Mouse (Mus musculus) liver, embryonic 15.5 days (tissue): ENCODE measurements around the gene Ddx58. TPM values are rescaled to one million over a fixed set of nuclear protein-coding genes. Genes with fewer than 3 reads are reported as not detected.

Experiments used
- ATAC-seq: fragments of 200-750 bp; cut with Nextera tagmentation; 2 replicates; pipeline ENCODE4 v1.8.0; 2017; ENCODE audit warnings: moderate number of reproducible peaks, mild to moderate bottlenecking, moderate library complexity; ENCODE audit not compliant: insufficient read depth
- H3K27ac ChIP-seq: fragments of 300-500 bp; sonication (generic); replicated peaks from 2 replicates; pipeline ENCODE4 v1.5.1; 2015; ENCODE audit warnings: mild to moderate bottlenecking, inconsistent platforms
- H3K27me3 ChIP-seq: fragments of 300-500 bp; sonication (generic); 2 replicates; pipeline ENCODE4 v1.6.1; 2015; ENCODE audit warnings: mild to moderate bottlenecking, inconsistent platforms
- H3K36me3 ChIP-seq: fragments of 300-500 bp; sonication (generic); replicated peaks from 2 replicates; pipeline ENCODE4 v1.6.1; 2015; ENCODE audit warnings: moderate library complexity, mild to moderate bottlenecking, inconsistent platforms
- H3K4me1 ChIP-seq: fragments of 300-500 bp; sonication (generic); replicated peaks from 2 replicates; pipeline ENCODE4 v1.6.1; 2015; ENCODE audit warnings: inconsistent platforms
- H3K4me2 ChIP-seq: fragments of 300-500 bp; sonication (generic); 2 replicates; pipeline ENCODE4 v1.6.1; 2015; ENCODE audit warnings: moderate library complexity, mild to moderate bottlenecking, inconsistent platforms
- H3K4me3 ChIP-seq: fragments of 300-500 bp; sonication (generic); replicated peaks from 2 replicates; pipeline ENCODE4 v1.5.1; 2015; ENCODE audit warnings: mild to moderate bottlenecking, inconsistent platforms
- H3K9ac ChIP-seq: fragments of 300-500 bp; sonication (generic); 2 replicates; pipeline ENCODE4 v1.6.1; 2015; ENCODE audit warnings: moderate library complexity, mild to moderate bottlenecking, inconsistent platforms
- H3K9me3 ChIP-seq: fragments of 300-500 bp; sonication (generic); replicated peaks from 2 replicates; pipeline ENCODE4 v1.6.1; 2016; ENCODE audit warnings: inconsistent platforms
- WGBS: fragments of 180-500 bp; shearing (Covaris S2); methylation state at CpG from one replicate; pipeline ENCODE4 v1.1.7; 2015; ENCODE audit warnings: mixed read lengths; ENCODE audit not compliant: insufficient replicate concordance; 5-methylcytosine and 5-hydroxymethylcytosine counted together
- polyA plus RNA-seq: library from polyadenylated mRNA; unstranded; fragments of >200 nt; fragmentation: Nextera tagmentation; extraction: Ambion mirVana; gene quantifications from 2 replicates; pipeline ENCODE4 v1.2.1, GENCODE M21; 2015

Gene Ddx58
- polyA plus RNA-seq, 1 experiment from 2014 or later = 5.0 TPM

DNA sequence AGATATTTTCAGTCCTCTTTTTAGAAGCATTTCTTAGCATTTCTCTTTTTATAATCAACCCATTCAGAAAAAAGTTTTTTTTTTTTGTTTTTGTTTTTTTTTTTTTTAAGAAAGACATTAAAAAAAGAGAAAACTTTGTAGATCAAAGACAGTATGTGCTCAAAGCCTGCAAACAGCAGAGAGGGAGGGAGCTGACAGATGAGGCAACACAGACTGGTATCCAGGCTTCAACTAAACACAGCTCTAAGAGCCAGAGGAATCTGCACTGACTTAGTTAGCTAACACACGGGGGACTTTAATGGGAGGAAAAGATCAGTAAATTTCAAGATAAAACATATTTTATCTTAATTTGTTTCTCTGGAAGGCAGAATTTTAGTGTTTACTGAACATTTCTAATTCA lies 24.7 kb upstream of the Ddx58 start:
- Histone ChIP-seq H3K27ac (no peak overlapping the region), H3K27me3 (no peaks in the 10 kb centered on the region), H3K4me3 (no peak overlapping the region), H3K4me1 (peaks cover 34% of the 10 kb centered on the region), H3K9ac (no peak overlapping the region), H3K9me3 (no peaks in the 10 kb centered on the region), H3K36me3 (peaks cover 65% of the 10 kb centered on the region), H3K4me2 (no peak overlapping the region)
- no peak for ATAC-seq
- WGBS = 38% methylated on average over 1 of the region's 1 CpGs

DNA sequence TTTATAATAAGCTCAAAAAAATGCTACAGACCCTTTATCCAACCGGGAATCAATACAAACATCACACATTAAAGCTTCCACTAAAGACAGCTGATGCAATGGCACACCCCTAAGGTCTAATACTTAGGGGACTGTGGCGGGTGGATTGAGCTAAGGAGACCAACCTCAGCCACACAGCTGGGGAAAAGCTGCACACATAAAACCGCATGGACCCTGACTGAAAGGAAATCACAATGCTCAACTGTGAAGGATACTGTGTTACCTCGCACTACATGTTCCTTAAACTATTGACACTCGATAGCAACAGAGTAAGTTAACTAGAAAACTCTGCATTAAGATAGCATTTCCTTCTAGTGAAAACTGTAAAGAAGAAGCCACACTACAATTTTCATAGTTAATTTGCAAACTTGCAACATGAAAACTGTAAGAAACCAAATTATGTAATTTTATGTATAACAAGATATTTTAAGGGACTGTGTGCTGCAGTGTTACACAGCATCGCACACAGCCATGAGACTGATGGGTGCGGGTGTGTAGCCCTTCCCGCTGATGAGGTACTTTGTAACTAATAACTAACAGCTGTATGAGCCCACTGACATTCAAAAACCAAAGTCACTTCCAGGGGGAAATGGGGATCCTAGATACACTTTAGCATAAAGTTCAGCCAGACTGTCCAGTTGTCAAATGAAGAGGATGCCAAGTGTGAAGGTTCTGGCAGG lies 14.9 kb upstream of the Ddx58 start:
- no peak overlapping the region for H3K4me3 ChIP-seq
- no peak overlapping the region for H3K4me2 ChIP-seq
- H3K27me3 ChIP-seq = no peaks in the 10 kb centered on the region
- no peak overlapping the region for H3K9ac ChIP-seq
- no peaks in the 10 kb centered on the region for H3K4me1 ChIP-seq
- H3K36me3 ChIP-seq = 0 out of 2 replicates have a peak, but pooled peaks cover 5% of the 10 kb centered on the region
- no peak overlapping the region for H3K27ac ChIP-seq
- H3K9me3 ChIP-seq = no peaks in the 10 kb centered on the region
- no peak for ATAC-seq
- WGBS = 71% methylated on average over 8 of the region's 8 CpGs

DNA sequence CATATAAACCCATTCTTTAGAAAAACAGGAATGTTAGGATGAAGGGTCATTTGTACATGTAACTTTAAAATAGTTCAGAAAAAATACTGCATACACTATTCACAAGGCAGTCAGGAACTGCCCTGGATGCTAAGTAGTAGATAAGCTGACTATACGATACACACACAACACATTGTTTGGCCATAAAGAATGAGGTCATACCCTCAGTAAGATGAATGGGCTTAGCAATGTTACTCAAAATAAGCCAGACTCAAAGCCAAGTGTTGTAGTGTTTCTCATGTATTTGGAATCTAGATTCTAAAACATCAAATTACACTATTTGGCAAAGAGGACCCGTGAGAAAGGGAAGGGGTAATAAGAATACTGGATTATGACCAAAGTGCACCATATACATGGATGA lies 14.1 kb upstream of the Ddx58 start:
- 66% methylated on average over 2 of the region's 2 CpGs for whole genome bisulfite sequencing
- Histone ChIP-seq H3K27ac (no peak overlapping the region), H3K9me3 (no peaks in the 10 kb centered on the region), H3K36me3 (no peaks in the 10 kb centered on the region), H3K4me1 (no peaks in the 10 kb centered on the region), H3K9ac (no peak overlapping the region), H3K4me3 (no peak overlapping the region), H3K4me2 (no peak overlapping the region), H3K27me3 (no peaks in the 10 kb centered on the region)
- no peak for ATAC-seq

DNA sequence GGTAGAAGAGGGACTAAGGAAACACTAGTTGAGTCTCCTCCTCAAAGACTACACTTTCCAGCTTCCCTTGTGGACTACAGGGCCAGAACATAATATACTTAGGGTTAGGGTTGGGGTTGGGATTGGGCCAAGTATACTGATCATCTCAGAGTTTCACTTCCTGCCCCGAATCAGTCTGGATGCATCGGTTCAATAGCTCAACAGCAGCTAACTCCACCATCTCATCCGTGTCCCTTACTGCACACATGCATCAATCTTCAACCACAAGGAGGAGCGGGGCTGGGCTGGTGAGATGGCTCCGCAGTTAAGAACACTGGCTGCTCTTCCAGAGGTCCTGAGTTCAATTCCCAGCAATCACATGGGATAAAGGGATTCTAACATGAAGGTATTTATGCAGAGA lies 11.4 kb upstream of the Ddx58 start:
- no peak overlapping the region for H3K9ac ChIP-seq
- H3K27ac ChIP-seq = no peak overlapping the region
- no peaks in the 10 kb centered on the region for H3K9me3 ChIP-seq
- H3K27me3 ChIP-seq = no peaks in the 10 kb centered on the region
- H3K4me2 ChIP-seq = no peak overlapping the region
- H3K4me1 ChIP-seq = no peaks in the 10 kb centered on the region
- H3K4me3 ChIP-seq = no peak overlapping the region
- no peak for ATAC-seq
- no peaks in the 10 kb centered on the region for H3K36me3 ChIP-seq
- WGBS = 72% methylated on average over 5 of the region's 5 CpGs

DNA sequence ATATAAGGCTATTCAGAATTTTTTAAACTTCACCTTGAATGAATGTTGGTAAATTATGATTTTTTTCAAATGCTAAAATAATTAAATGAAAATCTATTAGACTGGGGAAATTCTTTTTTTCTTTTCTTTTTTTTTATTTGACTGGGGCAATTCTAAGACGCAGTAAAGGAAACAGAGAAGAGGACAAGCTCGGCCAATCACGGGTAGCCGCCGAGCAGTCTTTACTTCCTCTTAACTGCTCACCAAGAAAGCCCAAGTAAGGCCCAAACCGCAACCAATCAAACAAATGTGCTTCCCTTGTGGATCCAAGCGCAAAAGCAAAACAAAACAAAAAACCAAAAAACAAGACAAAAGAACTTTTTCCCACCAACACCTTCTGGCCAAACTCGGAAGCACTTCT lies 4.4 kb upstream of the Ddx58 start:
- Histone ChIP-seq H3K4me3 (no peak overlapping the region), H3K9ac (no peak overlapping the region), H3K27ac (no peak overlapping the region), H3K27me3 (no peaks in the 10 kb centered on the region), H3K9me3 (no peaks in the 10 kb centered on the region), H3K4me2 (no peak overlapping the region), H3K36me3 (no peaks in the 10 kb centered on the region), H3K4me1 (peaks cover 6% of the 10 kb centered on the region)
- ATAC-seq = no peak
- WGBS = 31% methylated on average over 8 of the region's 8 CpGs

DNA sequence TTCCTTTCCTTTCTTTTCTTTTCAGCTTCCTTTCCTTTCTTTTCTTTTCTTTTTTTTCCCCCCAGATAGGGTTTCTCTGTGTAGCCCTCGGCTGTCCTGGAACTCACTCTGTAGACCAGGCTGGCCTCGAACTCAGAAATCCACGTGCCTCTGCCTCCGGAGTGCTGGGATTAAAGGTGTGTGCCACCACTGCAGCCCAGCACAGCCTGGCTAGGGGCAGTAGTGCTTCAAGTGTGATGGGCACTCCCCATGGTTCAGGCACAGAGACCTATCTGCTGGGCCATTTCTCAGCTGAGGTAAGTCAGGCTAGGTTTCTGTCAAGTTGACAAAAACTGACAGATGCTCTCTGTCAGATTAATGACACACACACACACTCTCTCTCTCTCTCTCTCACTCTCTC lies 3.4 kb upstream of the Ddx58 start:
- 71% methylated on average over 4 of the region's 4 CpGs for WGBS
- ATAC-seq = no peak
- Histone ChIP-seq H3K4me2 (no peak overlapping the region), H3K27ac (no peak overlapping the region), H3K4me1 (peaks cover 14% of the 10 kb centered on the region), H3K36me3 (no peaks in the 10 kb centered on the region), H3K27me3 (no peaks in the 10 kb centered on the region), H3K9me3 (no peaks in the 10 kb centered on the region), H3K4me3 (no peak overlapping the region), H3K9ac (no peak overlapping the region)

DNA sequence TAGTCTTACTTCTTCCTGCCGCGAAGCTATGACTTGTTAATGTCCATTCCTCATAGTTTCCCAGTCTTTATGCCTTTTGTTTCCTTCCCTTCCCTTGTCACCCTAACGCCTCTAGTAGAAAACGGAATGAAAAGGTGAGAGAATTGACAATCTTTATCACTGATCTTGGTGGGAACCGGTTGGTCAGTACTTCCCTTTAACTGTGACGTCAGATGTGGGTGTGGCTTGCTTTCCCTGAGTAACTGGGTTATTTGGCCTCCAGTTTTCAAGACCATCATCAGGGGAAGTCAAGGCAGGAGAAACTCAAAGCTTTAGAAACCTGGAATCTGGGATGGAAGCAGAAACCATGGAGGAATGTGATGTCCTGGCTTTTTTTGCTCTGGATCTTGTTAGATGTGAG lies 2.3 kb upstream of the Ddx58 start:
- Histone ChIP-seq H3K4me1 (peaks cover 14% of the 10 kb centered on the region), H3K4me2 (no peak overlapping the region), H3K9me3 (no peaks in the 10 kb centered on the region), H3K9ac (no peak overlapping the region), H3K36me3 (no peaks in the 10 kb centered on the region), H3K27ac (no peak overlapping the region), H3K4me3 (no peak overlapping the region), H3K27me3 (no peaks in the 10 kb centered on the region)
- 44% methylated on average over 6 of the region's 6 CpGs for WGBS
- ATAC-seq = no peak

DNA sequence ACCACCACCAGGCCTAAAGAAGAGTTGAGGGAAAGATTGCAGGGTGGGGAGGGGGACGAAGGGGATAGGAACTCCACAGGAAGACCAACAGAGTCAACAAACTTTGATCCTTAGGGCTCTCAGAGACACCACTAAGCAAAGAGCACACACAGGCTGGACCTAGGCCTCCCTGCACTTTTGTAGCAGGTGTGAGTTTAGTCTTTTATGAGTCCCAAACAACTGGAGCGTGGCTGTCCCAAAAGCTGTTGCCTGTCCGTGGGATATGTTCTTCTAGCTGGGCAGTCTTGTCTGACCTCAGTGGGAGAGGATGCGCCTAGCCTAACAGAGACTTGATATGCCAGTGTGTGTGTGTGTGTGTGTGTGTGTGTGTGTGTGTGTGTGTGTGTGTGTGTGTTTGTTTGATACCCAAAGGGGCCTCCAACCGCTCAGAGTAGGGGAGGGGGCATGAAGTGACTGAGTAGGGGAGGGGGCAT lies 680 bp upstream of the Ddx58 start:
- peak; percentile 19; the same call in 1 of the 2 replicates for ATAC-seq
- WGBS = 36% methylated on average over 5 of the region's 5 CpGs
- Histone ChIP-seq H3K4me1 (peaks cover 14% of the 10 kb centered on the region), H3K4me2 (peak overlapping the region; percentile 76), H3K36me3 (no peaks in the 10 kb centered on the region), H3K4me3 (peak overlapping the region; percentile 67), H3K27ac (no peak overlapping the region), H3K27me3 (no peaks in the 10 kb centered on the region), H3K9me3 (no peaks in the 10 kb centered on the region), H3K9ac (no peak overlapping the region)

DNA sequence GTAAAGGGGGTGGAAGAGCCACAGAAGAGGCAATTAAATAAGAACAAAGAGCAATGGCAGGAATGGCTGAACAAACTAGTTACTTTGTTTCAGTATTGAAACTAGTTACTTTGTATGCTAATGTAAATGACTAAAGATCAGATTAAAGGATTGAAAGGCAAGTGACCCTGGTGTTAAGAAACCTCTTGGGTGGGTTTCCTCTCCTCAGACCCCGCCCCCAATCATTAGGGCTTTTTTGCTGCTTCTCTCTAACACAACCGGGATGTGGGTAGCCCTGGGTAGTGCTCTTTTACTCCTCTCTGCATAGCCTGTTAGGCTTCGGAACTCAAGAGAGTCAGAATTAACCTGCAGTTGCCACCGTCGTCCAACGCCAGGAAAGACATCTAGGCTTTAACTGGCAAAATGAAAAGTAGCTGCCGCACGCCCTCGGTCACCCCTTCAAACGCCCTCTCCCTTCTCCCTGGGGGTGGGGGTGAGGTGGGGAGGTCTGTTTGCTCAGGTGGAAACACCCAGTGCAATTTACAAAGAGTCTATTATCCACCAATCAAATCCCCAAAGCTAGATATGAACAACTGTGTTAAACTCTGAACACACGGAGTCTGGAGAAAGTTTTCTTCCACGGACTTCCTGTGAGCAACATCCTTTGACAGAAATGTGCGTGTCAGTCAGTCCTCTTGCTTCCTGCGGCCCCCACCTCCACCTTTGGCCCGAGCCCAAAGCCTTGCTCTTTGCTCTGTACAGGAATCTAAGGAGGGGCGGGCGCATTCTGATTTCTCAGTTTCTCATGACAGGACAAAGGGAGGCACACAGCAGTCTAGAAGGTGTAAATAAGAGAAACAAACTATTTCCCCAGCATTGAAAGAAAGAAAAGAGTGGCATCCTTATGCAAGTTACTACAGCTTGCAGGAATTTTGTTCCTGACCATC lies 882 bp downstream of the Ddx58 start:
- 3% methylated on average over 17 of the region's 17 CpGs for WGBS
- peak overlapping the region; percentile 48 for H3K27ac ChIP-seq
- peak overlapping the region; percentile 36 for H3K9ac ChIP-seq
- H3K36me3 ChIP-seq = no peaks in the 10 kb centered on the region
- peak overlapping the region; percentile 67 for H3K4me3 ChIP-seq
- H3K9me3 ChIP-seq = no peaks in the 10 kb centered on the region
- H3K27me3 ChIP-seq = no peaks in the 10 kb centered on the region
- H3K4me2 ChIP-seq = peak overlapping the region; percentile 76
- peaks cover 14% of the 10 kb centered on the region for H3K4me1 ChIP-seq
- ATAC-seq = peak; percentile 49

DNA sequence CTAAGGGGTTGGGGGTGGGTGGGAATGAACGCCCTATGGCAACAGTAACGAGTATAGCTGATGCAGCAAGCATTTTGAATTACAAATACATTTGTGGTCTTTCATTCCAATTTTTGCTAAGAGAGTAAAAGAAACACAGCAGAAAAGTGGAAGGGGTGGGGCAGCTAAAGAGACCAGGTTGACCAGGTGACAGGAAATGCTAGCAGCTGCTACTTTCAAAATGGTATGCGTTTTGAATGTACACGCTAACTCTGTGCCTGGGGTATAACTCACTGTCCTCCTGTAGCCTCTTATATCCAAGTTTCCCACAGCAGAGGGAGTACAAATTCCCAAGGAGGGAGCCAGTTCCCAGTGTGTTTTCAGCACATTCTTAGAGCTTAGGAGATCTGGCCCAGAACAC lies 2.8 kb downstream of the Ddx58 start:
- H3K4me2 ChIP-seq = no peak overlapping the region
- H3K27me3 ChIP-seq = no peaks in the 10 kb centered on the region
- no peak overlapping the region for H3K9ac ChIP-seq
- WGBS = 66% methylated on average over 4 of the region's 4 CpGs
- H3K4me1 ChIP-seq = peaks cover 14% of the 10 kb centered on the region
- no peak for ATAC-seq
- no peak overlapping the region for H3K4me3 ChIP-seq
- H3K9me3 ChIP-seq = no peaks in the 10 kb centered on the region
- H3K27ac ChIP-seq = no peak overlapping the region
- no peaks in the 10 kb centered on the region for H3K36me3 ChIP-seq

DNA sequence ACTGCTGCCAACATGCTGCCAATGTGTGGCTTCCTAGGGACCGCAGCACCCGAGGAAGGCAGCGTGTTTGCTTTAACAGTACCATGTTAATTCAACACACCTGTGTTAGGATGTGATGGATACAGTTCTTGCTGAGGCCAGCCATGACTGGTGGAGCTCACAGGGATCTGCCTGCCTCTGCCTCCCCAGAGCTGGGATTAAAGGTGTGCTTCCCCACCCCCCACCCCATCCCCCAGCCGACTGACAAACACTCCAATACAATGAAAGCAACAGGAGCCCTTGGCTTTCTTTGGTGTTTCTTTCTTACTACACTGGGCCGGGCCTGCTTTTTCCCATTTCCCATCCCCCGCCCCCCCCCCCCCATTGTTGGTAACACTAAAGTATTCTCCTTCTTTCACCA lies 5.4 kb downstream of the Ddx58 start:
- Histone ChIP-seq H3K4me3 (no peak overlapping the region), H3K4me2 (no peak overlapping the region), H3K27me3 (no peaks in the 10 kb centered on the region), H3K4me1 (peaks cover 10% of the 10 kb centered on the region), H3K36me3 (no peaks in the 10 kb centered on the region), H3K27ac (no peak overlapping the region), H3K9ac (no peak overlapping the region), H3K9me3 (no peaks in the 10 kb centered on the region)
- no peak for ATAC-seq
- WGBS = 70% methylated on average over 6 of the region's 6 CpGs
